Mouse (Mus musculus): ENCODE measurements at regions not wholly inside any gene's neighbourhood (a gene's known extent, or its start where the extent isn't known, plus 50 kb on each side); places are given as distances from the start of the nearest gene placed in this dataset.

GRCm38 (mm10) chr4:153321085-153321484, 161.5 kb downstream of the Ajap1 start:
- DNase-seq: no peak

DNA sequence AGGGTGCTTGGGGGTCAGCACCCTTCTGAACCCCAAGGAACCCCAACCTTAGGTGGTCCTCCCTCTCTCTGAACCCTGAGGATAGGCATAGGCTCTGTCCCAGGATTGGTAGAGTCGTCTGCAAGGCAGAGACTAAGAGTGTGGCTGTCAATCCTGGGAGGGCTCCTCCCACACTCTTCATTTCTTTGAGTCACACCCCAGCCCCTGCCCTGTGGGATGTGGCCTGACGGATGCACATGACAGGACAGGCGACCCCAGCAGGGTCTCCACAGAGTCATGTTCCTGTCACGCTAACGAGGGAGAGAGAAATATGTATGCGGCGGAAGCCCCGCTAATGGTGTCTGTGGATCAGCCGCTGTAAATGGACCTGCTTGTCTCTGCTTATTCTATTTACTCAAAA, 162.0 kb downstream of the Ajap1 start:
- DNase-seq: no peak

GRCm38 (mm10) chr4:153316964-153317724, 165.5 kb downstream of the Ajap1 start:
- no peak for DNase-seq

GRCm38 (mm10) chr4:153316519-153316918, 166.1 kb downstream of the Ajap1 start:
- DNase-seq: no peak

GRCm38 (mm10) chr4:153313961-153314360, 168.7 kb downstream of the Ajap1 start:
- no peak for DNase-seq

GRCm38 (mm10) chr4:153311574-153311973, 171.0 kb downstream of the Ajap1 start:
- no peak for DNase-seq

DNA sequence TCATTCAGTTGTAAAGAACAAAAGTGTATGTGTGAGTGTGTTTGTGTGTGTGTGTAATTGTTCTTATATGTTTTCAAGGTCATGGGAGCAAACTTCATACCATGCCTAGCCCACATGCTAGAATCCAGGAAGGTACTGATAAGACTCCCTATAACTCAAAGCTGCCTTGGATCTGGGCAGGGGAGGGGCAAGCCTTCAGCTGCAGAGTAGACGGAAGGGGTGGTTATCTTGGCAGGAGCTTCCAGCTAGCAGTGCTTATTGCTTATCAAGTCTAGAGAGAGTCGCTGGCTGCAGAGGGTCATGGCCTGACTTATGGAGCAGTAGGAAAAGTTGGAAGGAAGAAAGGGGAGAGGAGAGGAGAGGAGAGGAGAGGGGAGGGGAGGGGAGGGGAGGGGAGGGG, 172.0 kb downstream of the Ajap1 start:
- DNase-seq: no peak

- DNase-seq: no peak
Measured at GRCm38 (mm10) chr4:153303521-153303920, 179.1 kb downstream of the Ajap1 start.

DNA sequence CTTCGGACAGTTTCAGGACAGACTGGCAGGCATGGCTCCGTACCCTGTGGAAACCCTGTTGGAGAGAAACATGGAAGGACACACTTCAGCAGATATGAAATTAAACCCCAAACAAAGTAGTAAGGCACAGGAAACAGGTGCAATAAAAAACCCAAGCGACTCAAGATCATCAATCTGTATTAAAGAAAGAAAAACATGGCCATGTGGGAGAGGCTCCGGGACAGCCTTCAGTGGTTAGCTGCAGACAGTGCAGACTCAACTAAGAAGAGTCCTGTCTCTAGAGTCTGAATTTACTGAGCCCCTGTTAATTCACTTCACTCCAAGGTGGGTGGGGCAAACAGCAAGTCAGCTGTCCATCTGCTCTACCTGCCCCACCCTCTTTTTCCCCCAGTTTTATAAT, 179.8 kb downstream of the Ajap1 start:
- DNase-seq: no peak

DNA sequence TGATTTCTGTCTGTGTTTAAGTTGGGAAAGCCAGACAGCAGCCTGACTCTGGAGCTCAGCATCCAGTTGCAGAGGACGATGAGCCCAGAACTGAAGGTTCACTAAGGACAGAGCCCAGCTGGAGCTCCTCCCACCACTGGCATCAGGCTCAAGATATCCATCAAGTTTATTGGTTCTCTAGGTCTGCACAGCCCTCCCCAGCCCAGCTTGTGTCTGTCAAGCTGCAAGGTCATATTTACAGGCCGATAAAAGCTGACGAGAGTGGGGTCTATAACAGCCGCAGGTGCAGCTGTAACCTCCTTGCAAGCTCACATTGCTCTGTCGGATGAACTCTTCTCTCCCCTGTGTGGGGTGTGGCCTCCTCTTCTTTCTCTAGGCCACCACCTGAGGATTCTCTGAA, 184.3 kb downstream of the Ajap1 start:
- no peak for DNase-seq

DNA sequence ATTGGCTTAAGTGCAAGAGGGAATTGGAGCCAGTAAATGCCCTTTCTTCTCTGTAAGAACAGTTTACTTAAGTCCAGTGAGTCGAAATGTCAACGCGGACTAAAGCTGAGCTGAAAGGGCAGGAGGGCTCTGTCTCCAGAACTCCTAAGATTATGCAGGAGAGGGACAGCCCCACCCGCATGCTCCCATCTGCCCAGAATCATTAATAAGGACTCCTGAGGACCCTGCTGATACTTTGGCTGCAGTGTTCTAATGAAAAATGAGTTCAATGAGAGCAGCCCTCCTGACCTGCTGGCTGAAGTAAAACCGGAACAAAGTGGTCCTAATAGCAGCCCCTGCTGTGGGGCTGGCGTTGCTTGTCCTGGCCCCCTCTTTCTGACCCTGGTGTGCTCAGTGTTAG, 187.8 kb downstream of the Ajap1 start:
- DNase-seq: no peak

- DNase-seq: no peak
Measured at GRCm38 (mm10) chr4:153293137-153293536, 189.5 kb downstream of the Ajap1 start.

DNA sequence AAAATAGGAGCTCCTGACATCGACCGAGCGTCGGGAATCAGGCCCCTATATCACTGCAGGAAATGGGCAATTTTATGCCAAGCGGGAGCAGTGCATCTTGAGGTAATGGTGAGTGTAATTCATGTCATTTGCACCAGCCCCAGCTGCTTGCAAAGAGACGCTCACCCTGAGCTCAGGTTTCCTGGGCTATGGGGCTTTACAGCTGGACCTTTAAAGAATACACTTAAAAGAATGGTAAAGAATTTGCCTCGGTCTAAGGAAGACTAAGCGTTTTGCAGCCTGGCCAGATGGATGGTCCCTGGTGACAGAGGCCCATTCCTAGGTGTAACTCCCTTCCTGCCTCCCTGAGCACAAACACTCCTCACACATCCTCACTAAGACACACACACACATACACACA, 194.2 kb downstream of the Ajap1 start:
- DNase-seq: no peak

GRCm38 (mm10) chr4:153284209-153284608, 198.4 kb downstream of the Ajap1 start:
- DNase-seq: no peak

DNA sequence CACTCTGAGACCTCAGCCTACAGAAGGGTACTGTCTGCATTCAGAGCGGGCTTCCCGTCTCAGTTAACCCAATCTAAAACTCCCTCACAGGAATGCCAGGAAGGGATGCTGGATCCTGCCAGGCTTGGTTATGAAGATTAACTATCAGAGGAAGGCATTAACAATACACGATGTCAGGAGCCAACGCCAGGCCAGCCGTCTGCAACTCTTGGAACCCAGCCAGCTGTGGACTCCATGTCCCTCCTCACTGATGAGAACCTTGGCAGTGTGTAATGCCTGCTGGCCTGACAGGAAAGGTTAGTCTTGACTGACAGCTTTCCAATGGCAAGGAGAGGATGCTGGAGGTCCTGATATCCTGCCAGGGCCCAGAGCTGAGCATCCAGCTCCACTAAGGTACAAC, 206.0 kb downstream of the Ajap1 start:
- no peak for DNase-seq

DNA sequence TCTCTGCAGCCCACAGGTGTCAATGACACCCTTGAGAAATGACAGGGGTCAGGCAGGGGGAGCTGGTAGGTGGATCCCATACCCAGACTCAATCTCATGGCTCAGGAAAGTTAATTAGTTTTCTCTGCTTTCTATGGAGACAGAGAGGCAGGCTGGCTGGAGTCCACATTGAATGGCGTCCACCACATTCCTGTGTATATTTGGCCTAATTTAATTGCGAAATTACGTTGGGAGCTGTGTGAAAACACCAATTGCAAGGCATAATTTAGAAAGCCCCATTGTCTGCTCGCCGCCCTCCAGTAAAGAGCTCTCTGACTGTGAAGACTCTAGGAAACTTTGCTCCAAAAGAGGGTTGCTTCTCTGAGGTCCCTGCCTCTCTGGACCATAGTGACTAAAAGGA, 211.2 kb downstream of the Ajap1 start:
- DNase-seq: no peak

- DNase-seq: no peak
Measured at GRCm38 (mm10) chr4:153263216-153263805, 219.3 kb downstream of the Ajap1 start.

GRCm38 (mm10) chr4:153260941-153261557, 221.6 kb downstream of the Ajap1 start:
- no peak for DNase-seq

GRCm38 (mm10) chr4:153251943-153252342, 230.7 kb downstream of the Ajap1 start:
- no peak for DNase-seq

DNA sequence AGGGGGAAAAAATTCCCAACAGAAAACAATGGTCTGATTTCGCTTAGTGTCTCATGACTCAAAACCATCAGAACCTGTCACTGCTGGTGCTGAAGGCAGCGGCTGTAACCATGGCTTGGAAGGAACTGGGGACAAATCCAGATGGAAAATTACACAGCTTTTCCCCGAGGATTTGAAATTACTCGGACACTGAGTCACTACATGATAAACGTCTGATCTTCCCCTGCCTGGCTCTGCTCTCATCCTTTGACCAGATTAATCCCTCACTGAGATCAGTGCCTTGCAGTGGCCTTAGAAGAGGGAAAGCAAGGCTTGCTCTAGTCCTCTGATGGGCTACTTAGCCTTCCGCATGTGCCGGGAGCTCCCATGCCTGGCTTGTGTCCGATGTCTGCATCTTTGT, 231.3 kb downstream of the Ajap1 start:
- DNase-seq: no peak

DNA sequence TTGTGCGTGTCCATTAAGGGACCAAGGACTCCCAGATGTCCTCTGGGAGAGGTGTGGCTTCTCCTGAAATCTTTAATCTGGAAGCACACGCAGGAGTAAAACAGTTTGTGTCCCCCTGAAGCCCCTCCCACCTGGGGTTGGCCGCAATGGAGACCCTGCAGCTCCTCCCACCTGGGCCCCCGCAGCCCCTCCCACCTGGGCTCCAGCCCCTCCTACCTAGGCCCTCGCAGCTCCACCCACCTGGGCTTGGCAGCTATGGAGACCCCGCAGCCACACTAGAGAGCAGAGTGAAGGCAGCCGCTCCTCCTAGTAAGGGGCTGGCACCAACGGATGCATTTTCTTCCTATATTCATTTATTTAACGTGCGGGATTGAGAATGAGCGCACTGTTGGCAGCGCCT, 245.9 kb downstream of the Ajap1 start:
- no peak for DNase-seq

DNA sequence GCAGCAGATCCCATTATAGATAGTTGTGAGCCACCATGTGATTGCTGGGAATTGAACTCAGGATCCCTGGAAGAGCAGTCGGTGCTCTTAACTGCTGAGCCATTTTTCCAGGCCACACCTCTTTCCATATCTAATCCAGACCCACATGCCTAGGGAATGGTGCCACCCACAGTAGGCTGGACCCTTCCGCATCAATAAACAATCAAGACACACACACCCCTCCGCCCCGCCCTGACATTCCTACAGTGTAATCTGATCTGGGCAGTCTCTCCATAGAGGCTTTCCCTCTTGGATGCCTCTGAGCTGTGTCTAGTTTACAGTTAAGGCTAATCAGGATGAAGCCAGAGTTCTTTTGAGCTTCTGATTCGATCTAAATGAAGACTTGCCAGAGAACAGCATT, 248.8 kb downstream of the Ajap1 start:
- no peak for DNase-seq

GRCm38 (mm10) chr4:153229221-153229620, 253.4 kb downstream of the Ajap1 start:
- DNase-seq: no peak

GRCm38 (mm10) chr4:153227680-153228420, 254.8 kb downstream of the Ajap1 start:
- no peak for DNase-seq

Data from cerebellum, adult 9-11 months (tissue).